Mouse (Mus musculus): ENCODE measurements around the gene Atox1. TPM values are rescaled to one million over a fixed set of nuclear protein-coding genes. Genes with fewer than 3 reads are reported as not detected.

Atox1 gene
- 100 to 1,000 TPM; 271 to 292 TPM for total RNA-seq (2021)
- long read RNA-seq, experiment 1, transcript Atox1-201 (4 exons, 541 nt): major isoform, 400 of 443 reads
- long read RNA-seq, experiment 1, partial matches to known transcripts: 29 of 443 reads
- long read RNA-seq, experiment 1, other reads (novel, unspliced or antisense): 14 of 443 reads
- long read RNA-seq, experiment 2, transcript Atox1-201 (4 exons, 541 nt): major isoform, 298 of 316 reads
- long read RNA-seq, experiment 2, partial matches to known transcripts: 3 of 316 reads
- long read RNA-seq, experiment 2, other reads (novel, unspliced or antisense): 14 of 316 reads

DNA sequence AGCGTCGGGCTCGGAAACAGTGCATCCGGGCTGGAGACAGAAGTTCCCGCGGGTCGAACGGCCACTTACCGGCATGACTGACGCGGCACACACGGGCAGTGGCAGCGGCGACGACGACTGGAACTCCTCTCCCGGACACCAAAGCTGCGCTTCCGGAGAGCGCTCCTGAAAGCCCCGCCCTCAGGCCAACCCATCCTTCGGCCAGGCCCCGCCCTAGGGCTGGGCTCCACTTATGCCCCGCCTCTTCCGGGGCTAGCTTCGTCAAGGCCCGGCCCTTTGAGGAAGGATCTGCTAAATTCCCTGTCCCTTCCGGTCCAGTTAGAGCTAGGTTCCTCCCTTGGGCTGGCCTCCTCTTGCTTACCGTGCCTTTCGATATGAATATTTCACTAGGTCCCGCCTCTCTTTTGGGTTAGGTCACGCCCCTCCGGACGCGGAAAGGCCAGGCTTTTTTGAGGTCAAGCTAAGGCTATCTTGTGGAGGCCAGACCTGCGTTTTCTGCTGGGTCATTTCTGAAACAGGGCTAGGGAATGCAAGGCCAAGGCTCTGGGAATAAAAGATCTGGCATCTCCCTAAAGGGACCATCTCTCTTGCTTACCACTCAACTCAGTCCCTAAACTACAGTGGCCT, at the start of gene Atox1:
Gene Atox1 (minus strand): TSS at position 221 of the 627 bp plus-strand sequence.
- DNase-seq: peak; percentile 97

- DNase-seq: peak; percentile 38
Observed at GRCm38 (mm10) chr11:55505485-55505884, 44.4 kb upstream of the Atox1 start.

- DNase-seq: no peak
Observed at GRCm38 (mm10) chr11:55502886-55503285, 41.8 kb upstream of the Atox1 start.

DNA sequence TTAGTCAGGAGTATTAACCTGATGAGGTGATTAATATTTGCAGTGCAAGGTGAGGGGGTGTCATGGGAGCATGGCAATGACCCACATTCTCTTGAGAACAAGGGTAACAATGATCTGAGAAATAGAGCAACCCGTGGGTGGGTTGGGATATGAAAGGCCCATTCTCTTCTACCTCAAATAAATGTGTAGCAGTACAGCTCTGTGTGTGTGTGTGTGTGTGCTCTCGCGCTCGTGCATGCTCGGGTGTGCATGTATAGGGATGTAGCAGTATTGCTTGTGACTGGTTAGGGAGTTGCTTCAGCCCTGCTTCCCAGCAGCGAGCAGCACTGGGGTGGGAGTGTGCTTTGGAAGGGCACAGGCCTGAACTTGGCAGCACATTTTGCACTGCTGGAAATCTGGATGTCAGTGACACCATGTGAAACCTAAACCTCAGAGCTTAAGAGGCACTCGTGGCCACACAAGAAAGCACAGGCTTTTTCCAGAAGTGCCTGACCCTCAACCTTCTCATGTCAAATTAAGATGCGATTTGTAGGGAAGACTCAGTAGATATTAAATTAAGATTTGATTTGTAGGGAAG, 41.0 kb upstream of the Atox1 start:
- no peak for DNase-seq

GRCm38 (mm10) chr11:55497885-55498284, 36.8 kb upstream of the Atox1 start:
- DNase-seq: peak; percentile 49

GRCm38 (mm10) chr11:55496158-55496557, 35.1 kb upstream of the Atox1 start:
- DNase-seq: no peak

DNA sequence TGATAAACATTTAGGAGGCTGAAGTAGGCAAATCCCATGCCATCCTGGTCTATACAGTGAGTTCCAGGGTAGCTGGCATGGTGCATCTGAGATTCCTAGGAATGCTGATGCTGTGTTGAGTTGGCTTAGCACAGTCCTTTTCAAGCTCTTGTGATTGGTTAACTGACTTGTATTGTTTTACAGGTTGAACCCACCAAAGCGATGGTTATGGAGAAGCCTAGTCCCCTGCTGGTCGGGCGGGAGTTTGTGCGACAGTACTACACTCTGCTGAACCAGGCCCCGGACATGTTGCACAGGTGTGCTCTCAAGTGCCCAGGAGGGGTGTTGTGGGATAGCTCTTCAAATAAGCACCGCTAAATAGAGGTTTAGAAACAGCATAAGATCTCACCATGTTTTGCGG, 24.4 kb upstream of the Atox1 start:
- DNase-seq: no peak

- DNase-seq: no peak
Observed at GRCm38 (mm10) chr11:55473219-55473618, 12.2 kb upstream of the Atox1 start.

DNA sequence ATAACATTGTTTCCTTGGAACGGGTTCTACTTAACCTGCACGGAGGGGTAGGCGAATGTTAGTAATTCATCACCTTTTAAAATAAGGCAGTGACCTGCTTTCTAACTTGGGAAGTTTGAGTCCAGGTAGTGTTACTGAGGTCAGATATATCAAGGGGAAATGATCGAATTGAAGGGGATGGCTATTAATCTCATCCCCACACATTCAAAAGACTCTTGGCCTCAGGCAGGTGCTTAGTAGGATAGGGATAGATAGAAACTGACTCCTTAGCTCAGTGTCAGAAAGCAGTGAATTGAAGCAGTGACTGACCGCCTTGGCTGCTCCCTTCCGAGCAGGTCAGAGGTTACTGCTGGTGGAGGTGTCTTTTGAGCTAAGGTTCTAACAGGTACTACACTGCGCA, 10.4 kb upstream of the Atox1 start:
- no peak for DNase-seq

GRCm38 (mm10) chr11:55470761-55471160, 9.7 kb upstream of the Atox1 start:
- peak; percentile 33 for DNase-seq

- peak; percentile 46 for DNase-seq
Observed at GRCm38 (mm10) chr11:55469923-55470691, 9.1 kb upstream of the Atox1 start.

GRCm38 (mm10) chr11:55469048-55469843, 8.2 kb upstream of the Atox1 start, which contains the start of gene G3bp1:
G3bp1 (plus strand) TSS chr11:55469685.
- DNase-seq: peak; percentile 99

- DNase-seq: no peak
Observed at GRCm38 (mm10) chr11:55468611-55469047, 7.6 kb upstream of the Atox1 start.

DNA sequence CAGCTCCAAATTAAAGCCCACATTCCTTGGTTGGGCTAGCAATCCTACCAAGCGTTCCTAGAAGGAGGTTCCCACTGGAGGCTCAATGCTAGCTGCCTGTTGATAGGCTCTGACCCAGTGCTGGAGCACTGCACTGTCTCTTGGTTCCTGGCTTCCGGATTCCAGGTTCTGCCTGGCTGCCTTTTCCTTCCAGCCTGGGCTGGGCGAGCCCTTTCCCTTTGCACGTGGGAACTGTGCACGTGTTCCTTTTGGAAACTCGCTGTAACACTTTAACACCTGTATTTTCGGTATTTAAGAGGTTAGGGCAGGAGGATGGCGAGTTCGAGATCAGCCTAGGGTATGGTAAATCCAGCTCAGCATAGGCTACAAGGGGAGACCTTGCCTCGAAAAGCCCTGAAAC, 7.0 kb upstream of the Atox1 start:
- DNase-seq: peak; percentile 46

DNA sequence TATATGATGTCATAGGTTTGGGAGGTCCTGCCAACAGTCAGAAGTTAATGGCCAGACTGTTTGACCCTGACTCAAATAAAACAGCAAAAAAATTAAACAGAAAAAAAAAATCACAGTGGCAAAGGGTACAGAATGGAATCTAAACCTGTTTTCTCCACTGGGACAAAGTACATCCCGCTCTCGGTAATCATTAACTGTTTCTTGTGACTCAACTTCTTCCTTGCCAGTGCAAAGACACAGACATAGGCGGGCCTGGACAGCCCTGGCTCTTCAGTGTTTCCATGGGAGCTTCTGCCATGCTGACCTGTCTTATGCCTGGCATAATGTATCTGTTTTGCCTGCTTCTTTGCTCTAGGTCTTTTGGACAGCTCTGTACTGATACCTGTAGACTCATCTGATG, 4.1 kb upstream of the Atox1 start:
- no peak for DNase-seq

- no peak for DNase-seq
Observed at GRCm38 (mm10) chr11:55464707-55465106, 3.7 kb upstream of the Atox1 start.

DNA sequence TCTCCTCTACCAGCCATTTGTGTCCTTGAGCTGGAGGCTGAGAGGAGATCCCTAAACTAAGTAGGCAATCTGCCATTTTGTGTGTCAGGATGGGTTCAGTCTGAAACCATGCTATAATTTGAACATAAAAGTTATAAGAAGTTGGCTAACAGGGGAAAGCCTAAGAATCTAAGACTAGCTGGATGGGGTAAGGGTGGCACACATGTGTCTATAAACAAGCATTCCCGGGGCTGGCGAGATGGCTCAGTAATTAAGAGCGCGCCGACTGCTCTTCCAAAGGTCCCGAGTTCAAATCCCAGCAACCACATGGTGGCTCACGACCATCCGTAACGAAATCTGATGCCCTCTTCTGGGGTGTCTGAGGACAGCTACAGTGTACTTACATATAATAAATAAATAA, 1.1 kb upstream of the Atox1 start:
- no peak for DNase-seq

DNA sequence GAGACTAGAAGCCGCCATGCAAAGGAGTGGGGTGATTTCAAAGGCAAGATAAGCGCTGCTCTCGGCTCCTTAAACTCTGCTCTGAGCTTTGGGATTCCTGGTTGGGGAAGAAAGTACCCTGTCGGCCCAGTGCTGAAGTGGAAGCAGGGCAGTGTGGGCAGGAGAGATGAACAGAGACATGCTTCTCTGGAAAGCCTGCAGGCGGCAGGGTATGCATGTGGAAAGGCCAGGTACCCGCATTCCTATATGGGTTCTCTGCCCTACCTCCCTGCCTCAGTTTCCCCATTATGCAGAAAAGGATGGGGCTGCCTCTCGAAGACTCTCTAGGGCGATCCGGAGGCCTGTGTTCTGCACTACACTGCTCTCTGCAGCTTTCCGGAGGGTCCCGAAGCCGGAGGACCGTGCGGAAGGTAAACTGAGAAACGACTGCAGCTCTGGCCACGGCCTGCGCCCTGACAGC, 450 bp downstream of the Atox1 start:
- no peak for DNase-seq

DNA sequence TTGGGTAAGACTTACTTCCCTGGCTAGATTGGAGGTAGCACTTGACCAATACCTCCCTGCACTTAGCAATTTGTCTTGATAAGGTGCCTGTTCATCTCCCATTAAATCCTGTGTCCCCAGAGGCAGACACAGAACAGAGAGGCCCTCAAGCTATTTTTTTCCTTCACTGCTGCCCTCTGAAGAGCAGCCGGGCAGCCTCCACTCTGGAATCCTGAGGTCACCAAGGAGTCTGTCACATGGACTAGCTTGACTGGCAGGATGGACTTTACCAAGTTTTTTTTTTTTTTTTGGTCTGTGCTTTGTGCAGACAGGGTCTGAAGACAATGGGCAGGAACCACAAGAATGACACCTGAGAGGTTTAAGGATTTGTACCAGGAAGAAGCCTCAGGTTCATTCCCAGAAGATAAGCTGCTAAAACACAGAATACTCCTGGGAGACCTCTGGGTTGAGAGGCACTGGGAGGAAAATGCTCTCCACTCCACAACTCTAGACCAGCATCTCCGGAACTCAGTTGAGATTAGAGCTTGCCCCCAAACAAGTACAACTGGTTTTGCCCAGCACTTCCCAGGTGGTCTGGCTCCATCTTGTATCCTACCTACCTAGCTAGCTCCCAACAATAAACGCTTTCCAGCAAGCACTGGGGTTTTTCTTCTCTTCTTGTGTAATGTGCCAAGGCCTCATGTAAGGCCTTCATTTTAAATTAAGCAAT, 1.0 kb downstream of the Atox1 start:
- DNase-seq: no peak

GRCm38 (mm10) chr11:55458501-55458900, 2.5 kb downstream of the Atox1 start:
- no peak for DNase-seq

GRCm38 (mm10) chr11:55455166-55455565, 5.9 kb downstream of the Atox1 start:
- DNase-seq: no peak

Data from adrenal gland, postnatal 10 days (tissue).